Mouse (Mus musculus): ENCODE data around the gene Rbm38.
A peak's percentile ranks its signal among the peaks of the same experiment; 100 is the strongest.

Rbm38 gene

GRCm38 (mm10) chr2:173020430-173020829, at the start of gene Rbm38:
Gene Rbm38, plus strand, starts transcription at chr2:173020498.
- DNase-seq (ENCODE audit: low spot score): no peak

DNA sequence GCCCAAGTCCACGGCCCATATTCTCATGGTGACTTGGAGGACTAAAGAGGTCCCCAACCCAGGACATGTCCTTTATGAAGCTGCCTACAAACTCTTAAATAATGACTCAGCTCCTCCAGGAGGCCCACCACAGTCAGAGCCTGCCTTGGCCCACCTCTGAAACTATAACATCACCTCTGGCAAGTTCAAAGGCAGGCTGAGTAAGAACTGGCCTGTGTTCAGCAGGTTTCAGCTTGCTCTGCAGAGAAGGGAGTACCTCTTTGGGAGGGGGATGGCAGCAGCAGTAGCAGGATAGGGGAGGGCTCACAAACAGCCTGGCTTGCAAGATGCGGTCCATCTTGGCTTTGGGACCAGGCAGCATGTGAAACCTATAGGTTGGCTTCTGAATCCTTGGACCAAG, 48.4 kb upstream of the Rbm38 start:
- DNase-seq (ENCODE audit: low spot score): no peak

GRCm38 (mm10) chr2:172973806-172974565, 46.3 kb upstream of the Rbm38 start:
- DNase-seq (ENCODE audit: low spot score): no peak

GRCm38 (mm10) chr2:172974701-172975100, 45.6 kb upstream of the Rbm38 start:
- no peak for DNase-seq (ENCODE audit: low spot score)

DNA sequence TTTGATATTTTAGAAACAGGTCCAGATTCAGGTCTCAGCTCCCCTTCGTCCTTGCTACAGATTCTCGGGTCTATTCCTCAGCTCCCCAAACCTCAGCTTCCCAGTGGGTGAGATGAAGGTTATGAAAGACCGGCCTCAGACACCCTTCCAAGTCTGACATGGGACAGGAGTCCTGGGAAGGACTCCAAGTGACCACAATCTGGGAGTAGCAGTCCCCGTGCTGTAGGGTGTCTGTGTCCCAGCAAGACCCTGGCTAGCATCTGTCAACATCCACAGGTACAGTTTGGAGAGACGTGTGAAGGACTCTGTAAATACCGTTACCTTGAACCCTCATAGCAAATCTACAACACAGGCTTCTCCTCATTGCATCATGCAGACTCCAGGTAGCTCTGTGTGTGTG, 45.1 kb upstream of the Rbm38 start:
- DNase-seq (ENCODE audit: low spot score): no peak

- no peak for DNase-seq (ENCODE audit: low spot score)
Measured at GRCm38 (mm10) chr2:172976661-172977238, 43.5 kb upstream of the Rbm38 start.

GRCm38 (mm10) chr2:172977409-172978130, 42.7 kb upstream of the Rbm38 start, which contains the start of gene Spo11:
Gene Spo11, plus strand, starts transcription at chr2:172977700.
- DNase-seq (ENCODE audit: low spot score): no peak

- DNase-seq (ENCODE audit: low spot score): no peak
Measured at GRCm38 (mm10) chr2:172978131-172978633, 42.1 kb upstream of the Rbm38 start.

DNA sequence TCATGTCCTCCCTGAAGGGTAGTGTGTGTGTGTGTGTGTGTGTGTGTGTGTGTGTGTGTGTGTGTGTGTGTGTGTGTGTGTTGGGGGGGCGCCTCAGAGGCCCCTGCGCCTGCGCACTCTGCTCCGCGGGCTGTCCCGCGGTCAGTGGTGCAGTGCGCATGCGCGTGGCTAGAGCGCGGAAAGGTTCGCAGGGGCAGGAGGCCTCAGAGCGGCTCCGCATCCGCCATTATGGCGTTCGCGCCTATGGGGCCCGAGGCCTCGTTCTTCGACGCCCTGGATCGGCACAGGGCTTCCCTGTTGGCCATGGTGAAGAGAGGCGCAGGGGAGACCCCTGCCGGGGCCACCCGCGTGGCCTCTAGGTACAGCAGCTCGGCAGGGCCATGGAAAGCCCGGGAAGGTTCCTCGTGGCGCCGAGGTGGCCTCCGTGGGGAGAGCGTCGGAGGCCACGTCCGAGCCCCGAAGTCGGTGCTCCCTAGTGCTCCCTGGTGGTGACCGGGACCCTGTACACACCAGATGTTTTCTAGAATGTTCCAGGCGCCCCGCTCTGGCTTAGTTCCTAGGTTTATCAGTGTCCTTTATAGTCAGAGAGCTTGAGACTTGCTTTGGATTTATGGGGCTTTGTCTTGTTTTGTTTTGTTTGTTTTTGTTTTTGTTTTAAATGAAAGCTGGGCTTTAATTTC, 40.5 kb upstream of the Rbm38 start:
- DNase-seq (ENCODE audit: low spot score): no peak

DNA sequence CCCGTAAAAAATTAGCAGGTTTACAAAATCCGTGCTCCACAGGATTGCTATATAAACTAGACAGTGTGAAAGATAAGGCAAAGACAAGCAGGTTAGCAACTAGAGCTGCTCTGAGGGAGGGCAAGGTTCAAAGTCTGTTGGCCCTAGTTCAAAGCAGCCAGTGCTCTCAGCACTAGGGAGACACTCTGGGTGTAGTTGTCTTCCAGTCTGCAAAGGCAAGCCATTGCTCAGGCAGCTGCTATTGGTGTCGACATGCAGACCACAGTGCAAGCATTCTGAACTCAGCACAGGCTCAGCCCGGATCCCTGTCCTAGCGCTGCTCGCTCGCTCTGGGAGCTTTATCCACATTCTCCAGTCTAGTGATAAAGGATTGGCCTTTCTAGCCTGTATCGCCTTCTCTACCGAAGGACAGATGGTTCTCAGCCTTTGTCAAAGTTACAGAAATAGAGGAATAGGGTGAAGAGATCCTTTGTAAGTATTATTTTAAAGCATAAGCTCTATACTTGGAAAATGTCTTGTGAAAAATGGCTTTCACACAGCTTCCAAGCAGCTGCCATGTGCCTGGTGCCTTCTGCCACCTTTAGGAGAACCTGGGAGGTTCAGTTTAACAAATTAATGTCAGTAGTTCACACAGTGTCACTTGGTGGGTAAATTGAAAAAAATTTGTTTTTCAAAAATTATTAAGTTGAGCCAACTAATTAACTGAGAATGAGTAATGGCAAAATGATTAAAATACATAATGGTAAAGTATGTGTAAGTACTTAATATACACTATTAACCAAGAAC, 37.3 kb upstream of the Rbm38 start:
- DNase-seq (ENCODE audit: low spot score): no peak

GRCm38 (mm10) chr2:172990161-172990560, 30.1 kb upstream of the Rbm38 start:
- DNase-seq (ENCODE audit: low spot score): no peak

DNA sequence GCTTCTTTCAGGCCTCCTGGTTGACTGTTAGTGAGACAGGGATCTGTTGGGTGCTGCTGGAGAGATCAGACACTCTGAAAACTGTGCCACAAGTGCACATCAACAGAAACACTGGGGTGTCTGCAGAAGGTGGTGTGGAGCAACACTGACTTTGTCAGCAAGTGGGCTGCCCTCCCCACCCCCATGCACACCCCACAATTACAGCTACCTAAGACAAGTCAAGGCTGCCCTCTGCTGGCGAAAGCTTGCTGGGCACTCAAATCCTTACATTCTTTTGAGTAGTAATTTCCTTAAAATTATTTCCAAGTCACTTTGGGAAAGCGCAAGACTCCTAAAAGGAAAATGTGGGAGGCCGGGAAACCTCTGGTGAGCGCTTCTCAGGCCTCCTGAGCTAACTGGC, 24.1 kb upstream of the Rbm38 start:
- DNase-seq (ENCODE audit: low spot score): peak; percentile 66

DNA sequence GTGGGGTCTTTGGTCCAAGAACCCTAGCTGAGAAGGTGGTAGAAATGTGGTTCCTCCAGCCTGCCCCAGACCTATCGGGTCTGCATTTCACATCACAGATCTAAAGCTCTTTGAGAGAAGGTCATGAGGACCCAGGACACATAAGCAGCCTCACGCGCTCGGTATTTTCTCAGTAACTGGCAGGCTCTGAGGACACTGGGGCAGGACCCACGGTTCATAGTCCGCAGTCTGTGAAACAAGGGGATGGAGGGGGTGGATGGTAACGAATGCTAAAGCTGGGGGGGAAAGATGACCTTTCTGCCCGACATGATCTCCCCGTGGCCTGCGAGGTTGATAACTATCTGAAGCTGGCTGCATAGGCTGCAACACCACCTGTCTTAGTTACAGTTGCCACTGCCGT, 22.6 kb upstream of the Rbm38 start:
- no peak for DNase-seq (ENCODE audit: low spot score)

- no peak for DNase-seq (ENCODE audit: low spot score)
Measured at GRCm38 (mm10) chr2:172998478-172998877, 21.8 kb upstream of the Rbm38 start.

GRCm38 (mm10) chr2:172999630-173000284, 20.5 kb upstream of the Rbm38 start, which contains the start of gene Rae1:
Gene Rae1, plus strand, starts transcription at chr2:173000117.
- DNase-seq (ENCODE audit: low spot score): peak; percentile 99

- DNase-seq (ENCODE audit: low spot score): no peak
Measured at GRCm38 (mm10) chr2:173000285-173000652, 20.0 kb upstream of the Rbm38 start.

GRCm38 (mm10) chr2:173000921-173001320, 19.4 kb upstream of the Rbm38 start:
- peak; percentile 57 for DNase-seq (ENCODE audit: low spot score)

- DNase-seq (ENCODE audit: low spot score): no peak
Measured at GRCm38 (mm10) chr2:173003737-173004136, 16.6 kb upstream of the Rbm38 start.

DNA sequence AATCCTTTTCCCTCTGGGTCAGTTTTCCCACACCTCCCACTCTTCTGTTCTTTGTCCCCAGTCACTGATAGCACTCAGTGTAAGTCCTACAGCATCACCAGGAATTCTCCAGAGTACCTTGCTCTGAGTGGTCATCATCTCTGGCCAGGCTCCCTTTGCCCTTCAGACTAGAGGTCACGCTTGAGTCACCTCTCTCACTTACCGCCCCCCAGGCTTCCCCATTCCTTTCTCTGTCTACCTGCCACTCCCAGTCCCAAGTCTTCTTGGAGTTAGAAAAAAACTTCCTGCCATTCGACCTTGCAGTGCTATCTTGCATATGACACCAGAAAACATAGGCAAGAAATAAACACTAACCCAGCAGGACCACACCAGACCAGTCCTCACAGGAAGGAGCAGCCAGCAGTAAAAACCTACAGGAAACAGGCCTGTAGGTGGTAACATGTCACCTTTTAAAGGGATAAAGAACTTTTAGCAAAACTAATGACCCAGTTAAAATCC, 10.0 kb upstream of the Rbm38 start:
- no peak for DNase-seq (ENCODE audit: low spot score)

DNA sequence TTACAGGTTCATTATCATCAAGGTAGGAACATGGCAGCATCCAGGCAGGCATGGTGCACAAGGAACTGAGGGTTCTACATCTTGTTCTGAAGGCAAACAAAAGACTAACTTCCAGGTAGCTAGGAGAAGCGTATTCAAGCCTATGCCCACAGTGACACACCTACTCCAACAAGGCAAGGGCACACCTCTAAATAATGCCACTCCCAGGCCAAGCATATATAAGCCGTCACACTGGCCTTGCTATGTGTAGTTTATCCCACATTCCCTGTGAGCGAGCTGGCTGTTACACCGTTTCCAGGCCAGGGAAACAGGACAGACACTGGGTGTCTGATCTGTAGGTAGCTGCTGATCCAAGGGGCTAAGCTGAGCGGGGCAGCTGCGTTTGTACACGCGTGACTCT, 8.9 kb upstream of the Rbm38 start:
- no peak for DNase-seq (ENCODE audit: low spot score)

All from adipocyte (in vitro differentiated cells).